Mouse (Mus musculus) spleen, adult 2 months (tissue): Measurements from ENCODE around the gene Abl1.

ENCODE experiments used
- CTCF ChIP-seq: fragments of 200-500 bp; IDR thresholded peaks from 2 replicates; pipeline ENCODE4 v1.5.1; 2011; ENCODE audit warnings: mild to moderate bottlenecking, inconsistent platforms; ENCODE audit not compliant: insufficient read depth, insufficient read length, insufficient replicate concordance; ENCODE audit errors: extremely low read depth
- POLR2A ChIP-seq: fragments of 200-500 bp; IDR thresholded peaks from 2 replicates; pipeline ENCODE4 v1.6.1; 2011; ENCODE audit warnings: low read depth, low read length, inconsistent platforms

GRCm38 (mm10) chr2:31806639-31807382 is 118.6 kb downstream of the Abl1 start:
- TF ChIP-seq CTCF (no peak), POLR2A (no peak)
